Mouse (Mus musculus): ENCODE measurements around the gene Dpep2nb. TPM values are rescaled to one million over a fixed set of nuclear protein-coding genes. Genes with fewer than 3 reads are reported as not detected.
"Not testable (repeated sequence)": the region's sequence is repeated elsewhere in the genome, so short reads cannot be mapped to it uniquely, and the experiment has no call there.

Dpep2nb gene
- total and polyA plus RNA-seq, 3 experiments, result not detected

- TF ChIP-seq RAD21 (IDR thresholded peaks at IDR 0.05; ENCODE audit: low read depth, low read length) (no peak), NELFE (IDR thresholded peaks at IDR 0.05; ENCODE audit: low read depth, low read length) (peak; percentile 93), CHD2 (IDR thresholded peaks at IDR 0.05; ENCODE audit: low read length) (peak; percentile 43), NRF1 (IDR thresholded peaks at IDR 0.05; ENCODE audit: low read depth, low read length) (peak; percentile 53), JUND (conservative IDR thresholded peaks at IDR 0.05; ENCODE audit: low read depth, low read length) (no peak), MYC (IDR thresholded peaks at IDR 0.05; ENCODE audit: low read depth, low read length) (peak; percentile 78), GABPA (IDR thresholded peaks at IDR 0.05; ENCODE audit: insufficient replicate concordance, low read depth, low read length) (peak; percentile 64; the same call in 1 of the 2 replicates), PAX5 (IDR thresholded peaks at IDR 0.05; ENCODE audit: low read length) (no peak), POLR2AphosphoS2 (IDR thresholded peaks at IDR 0.05; ENCODE audit: low read depth, low read length) (peak; percentile 69; the same call in 1 of the 2 replicates), BHLHE40 (IDR thresholded peaks at IDR 0.05; ENCODE audit: low read depth, low read length) (peak; percentile 60), ETS1 (conservative IDR thresholded peaks at IDR 0.05; ENCODE audit: low read depth, low read length) (peak; percentile 39; the same call in 1 of the 2 replicates), SMC3 (IDR thresholded peaks at IDR 0.05; ENCODE audit: low read depth, low read length) (no peak), ELF1 (IDR thresholded peaks at IDR 0.05; ENCODE audit: low read depth, low read length) (peak; percentile 79)
These were observed 5.2 kb upstream of the Dpep2nb start (continued) for GRCm38 (mm10) chr8:106010748-106011642.

GRCm38 (mm10) chr8:106007891-106008290 is 2.1 kb upstream of the Dpep2nb start:
- H3K9ac ChIP-seq (ENCODE audit: insufficient read depth, low read depth); H3K4me2 ChIP-seq (ENCODE audit: insufficient read depth, low read depth, poor library complexity, severe bottlenecking); DNase-seq (ENCODE audit: extremely low read depth); dilution Hi-C loops (cut with MboI; ENCODE audit: extremely low pct_ligation_motif_present, extremely low pct_unique_long_range_greater_than_20kb, low sequenced_read_pairs); H3K4me3 ChIP-seq (replicated peaks in 1 of 3; ENCODE audit: low read depth in 2 of 3, low read length in 2 of 3, poor library complexity in 1 of 3); H3K27ac ChIP-seq (ENCODE audit: insufficient read depth, low read depth); H3K79me2 ChIP-seq (replicated peaks; ENCODE audit: control insufficient read depth, extremely low read depth, insufficient read depth, poor library complexity, severe bottlenecking); in situ Hi-C loops (cut with MboI; ENCODE audit: low pct_ligation_motif_present, low pct_unique_long_range_greater_than_20kb, low sequenced_read_pairs); H3K9me3 ChIP-seq (replicated peaks; ENCODE audit: low read length); H3K27me3 ChIP-seq (replicated peaks): not testable (repeated sequence)
- Histone ChIP-seq H3K36me3 (replicated peaks in 1 of 2; ENCODE audit: control insufficient read depth in 1 of 2, insufficient read depth in 1 of 2, low read length in 1 of 2) (peaks cover 0 to 15% of the 10 kb centered on the region in 2 experiments), H3K4me1 (ENCODE audit: control insufficient read depth in 1 of 2, insufficient read depth in 2 of 2) (peaks cover 10 to 35% of the 10 kb centered on the region in 2 experiments)
- peak in 1 of 2 experiments; percentile 17; a peak in 1 of 4 replicates for TF ChIP-seq CTCF (conservative IDR thresholded peaks at IDR 0.05 in 1 of 2, IDR thresholded peaks at IDR 0.05 in 1 of 2; ENCODE audit: low read depth in 2 of 2, low read length in 2 of 2)

- no peak overlapping the region for H3K4me2 ChIP-seq (ENCODE audit: insufficient read depth, low read depth, poor library complexity, severe bottlenecking)
- H3K9ac ChIP-seq (ENCODE audit: insufficient read depth, low read depth), result no peak overlapping the region
- H3K36me3 ChIP-seq (replicated peaks in 1 of 2; ENCODE audit: control insufficient read depth in 1 of 2, insufficient read depth in 1 of 2, low read length in 1 of 2), result peaks cover 0 to 15% of the 10 kb centered on the region in 2 experiments
- peak; percentile 81 for DNase-seq (ENCODE audit: extremely low read depth)
- peaks cover 9% of the 10 kb centered on the region for H3K79me2 ChIP-seq (replicated peaks; ENCODE audit: control insufficient read depth, extremely low read depth, insufficient read depth, poor library complexity, severe bottlenecking)
- H3K4me3 ChIP-seq (replicated peaks in 1 of 3; ENCODE audit: low read depth in 2 of 3, low read length in 2 of 3, poor library complexity in 1 of 3), result no peak overlapping the region
- peaks cover 10 to 32% of the 10 kb centered on the region in 2 experiments for H3K4me1 ChIP-seq (ENCODE audit: control insufficient read depth in 1 of 2, insufficient read depth in 2 of 2)
- H3K27ac ChIP-seq (ENCODE audit: insufficient read depth, low read depth), result no peak overlapping the region
- no peaks in the 10 kb centered on the region for H3K27me3 ChIP-seq (replicated peaks)
- dilution Hi-C loops (cut with MboI; ENCODE audit: extremely low pct_ligation_motif_present, extremely low pct_unique_long_range_greater_than_20kb, low sequenced_read_pairs) (no loop called here), in situ Hi-C loops (cut with MboI; ENCODE audit: low pct_ligation_motif_present, low pct_unique_long_range_greater_than_20kb, low sequenced_read_pairs) (no loop called here)
- no peaks in the 10 kb centered on the region for H3K9me3 ChIP-seq (replicated peaks; ENCODE audit: low read length)
- TF ChIP-seq RAD21 (IDR thresholded peaks at IDR 0.05; ENCODE audit: low read depth, low read length) (no peak), BHLHE40 (IDR thresholded peaks at IDR 0.05; ENCODE audit: low read depth, low read length) (peak; percentile 7; the same call in 1 of the 2 replicates), ZNF384 (IDR thresholded peaks at IDR 0.05; ENCODE audit: low read depth, low read length) (no peak), ELF1 (IDR thresholded peaks at IDR 0.05; ENCODE audit: low read depth, low read length) (no peak), MAZ (IDR thresholded peaks at IDR 0.05; ENCODE audit: low read depth, low read length) (0 out of 2 replicates have a peak, but pooled peaks have one; percentile 32), EP300 (IDR thresholded peaks at IDR 0.05; ENCODE audit: low read length) (peak; percentile 83), KAT2A (IDR thresholded peaks at IDR 0.05; ENCODE audit: insufficient replicate concordance, low read length) (no peak), JUND (conservative IDR thresholded peaks at IDR 0.05; ENCODE audit: low read depth, low read length) (peak; percentile 95), POLR2AphosphoS2 (IDR thresholded peaks at IDR 0.05; ENCODE audit: low read depth, low read length) (no peak), CTCF (conservative IDR thresholded peaks at IDR 0.05 in 1 of 2, IDR thresholded peaks at IDR 0.05 in 1 of 2; ENCODE audit: low read depth in 2 of 2, low read length in 2 of 2) (no peak), MAFK (IDR thresholded peaks at IDR 0.05; ENCODE audit: insufficient replicate concordance, low read length) (0 out of 2 replicates have a peak, but pooled peaks have one; percentile 39), MEF2A (IDR thresholded peaks at IDR 0.05; ENCODE audit: borderline replicate concordance, low read depth, low read length) (peak; percentile 65; the same call in 1 of the 2 replicates), MAX (IDR thresholded peaks at IDR 0.05; ENCODE audit: low read length) (no peak), JUN (IDR thresholded peaks at IDR 0.05; ENCODE audit: insufficient read depth, low read depth, low read length) (peak; percentile 93), ZMIZ1 (IDR thresholded peaks at IDR 0.05; ENCODE audit: low read depth, low read length) (no peak), RCOR1 (conservative IDR thresholded peaks at IDR 0.05; ENCODE audit: low read depth, low read length) (peak; percentile 50; the same call in 1 of the 2 replicates), ZC3H11A (IDR thresholded peaks at IDR 0.05; ENCODE audit: low read depth, low read length) (no peak), IRF4 (IDR thresholded peaks at IDR 0.05; ENCODE audit: low read depth, low read length) (peak; percentile 67; the same call in 1 of the 2 replicates)
These were observed 1.4 kb upstream of the Dpep2nb start for GRCm38 (mm10) chr8:106007135-106007534.
